Mouse (Mus musculus) G1E (cell line): Measurements from ENCODE around the gene Phf23.

Experiments
- CTCF ChIP-seq: IDR thresholded peaks from 2 replicates; pipeline ENCODE4 v1.5.1; 2012; ENCODE audit warnings: low read depth, low read length, inconsistent platforms, mixed read lengths
- GATA1 ChIP-seq: IDR thresholded peaks from 2 replicates; pipeline ENCODE4 v1.6.1; 2012; ENCODE audit warnings: borderline replicate concordance, low read length, inconsistent platforms, mixed read lengths
- POLR2AphosphoS5 ChIP-seq: IDR thresholded peaks from 2 replicates; pipeline ENCODE4 v1.6.1; 2012; ENCODE audit warnings: low read depth, low read length, inconsistent platforms; ENCODE audit not compliant: insufficient replicate concordance
- TAL1 ChIP-seq: conservative IDR thresholded peaks from 2 replicates; pipeline ENCODE4 v1.6.1; 2012; ENCODE audit warnings: low read depth, low read length, inconsistent platforms, mixed read lengths

DNA sequence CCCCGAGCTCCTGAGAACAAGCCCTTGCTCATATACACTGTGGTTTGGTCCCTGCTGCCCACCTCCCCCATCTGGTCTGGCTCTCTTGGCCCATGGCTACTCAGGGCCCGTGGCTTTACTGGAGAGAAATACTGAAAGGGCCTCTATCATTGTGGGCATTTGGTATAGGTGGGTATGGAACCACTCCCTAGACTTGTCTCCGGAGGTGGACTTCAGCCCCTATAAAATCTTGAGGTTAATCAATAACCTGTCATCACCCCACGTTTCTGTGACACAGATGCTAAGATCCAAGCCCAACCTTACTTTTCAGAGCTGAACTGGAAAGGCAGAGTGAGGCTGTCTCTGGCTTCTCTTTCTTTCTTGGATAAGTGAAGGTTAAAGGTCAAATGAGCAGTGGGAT is 26.8 kb upstream of the Phf23 start:
- TF ChIP-seq CTCF (no peak), POLR2AphosphoS5 (no peak), GATA1 (no peak), TAL1 (no peak)
